Mouse (Mus musculus): ENCODE data around the gene Adcyap1r1.

Adcyap1r1 gene

GRCm38 (mm10) chr6:55451771-55452371 is at the start of gene Adcyap1r1:
Adcyap1r1 (plus strand) TSS chr6:55451978.
- DNase-seq: peak; percentile 90

DNA sequence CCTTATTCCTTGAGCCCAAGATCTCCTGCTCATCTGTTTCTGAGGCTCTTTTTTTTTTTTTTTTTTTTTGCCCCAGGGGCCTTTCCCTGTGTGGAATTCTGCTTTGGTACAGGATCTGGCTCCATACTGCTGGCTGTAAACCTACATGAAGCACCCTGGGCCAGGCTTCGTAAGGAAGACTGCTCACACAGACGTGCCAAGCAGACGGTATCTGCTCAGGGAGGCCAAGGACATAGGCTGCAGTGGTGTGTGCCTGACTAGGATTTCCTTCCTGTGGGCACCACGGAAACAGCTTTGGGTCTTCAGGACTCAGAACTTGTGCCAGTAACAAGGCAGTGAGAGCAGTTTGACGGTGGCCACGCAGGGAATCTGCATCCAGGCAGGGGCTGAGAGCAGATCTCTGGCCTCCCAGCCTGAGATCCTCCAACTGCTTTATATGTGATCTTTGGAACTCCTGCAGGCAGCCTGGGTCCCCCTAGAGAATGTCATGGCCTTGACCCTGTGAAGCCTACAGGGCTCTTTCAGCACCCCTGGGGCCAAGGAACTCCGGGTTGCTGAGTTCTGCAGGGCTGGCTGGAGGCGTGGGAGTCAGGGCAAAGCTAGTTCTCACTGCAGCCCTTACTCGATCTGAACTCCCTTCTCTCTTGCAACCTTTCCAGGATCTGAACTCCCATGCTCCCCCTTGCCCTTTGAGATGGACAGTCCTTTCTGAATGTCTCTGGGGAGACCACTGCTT is 49.6 kb upstream of the Adcyap1r1 start:
- DNase-seq: no peak

GRCm38 (mm10) chr6:55403411-55404309 is 48.1 kb upstream of the Adcyap1r1 start:
- DNase-seq: no peak

DNA sequence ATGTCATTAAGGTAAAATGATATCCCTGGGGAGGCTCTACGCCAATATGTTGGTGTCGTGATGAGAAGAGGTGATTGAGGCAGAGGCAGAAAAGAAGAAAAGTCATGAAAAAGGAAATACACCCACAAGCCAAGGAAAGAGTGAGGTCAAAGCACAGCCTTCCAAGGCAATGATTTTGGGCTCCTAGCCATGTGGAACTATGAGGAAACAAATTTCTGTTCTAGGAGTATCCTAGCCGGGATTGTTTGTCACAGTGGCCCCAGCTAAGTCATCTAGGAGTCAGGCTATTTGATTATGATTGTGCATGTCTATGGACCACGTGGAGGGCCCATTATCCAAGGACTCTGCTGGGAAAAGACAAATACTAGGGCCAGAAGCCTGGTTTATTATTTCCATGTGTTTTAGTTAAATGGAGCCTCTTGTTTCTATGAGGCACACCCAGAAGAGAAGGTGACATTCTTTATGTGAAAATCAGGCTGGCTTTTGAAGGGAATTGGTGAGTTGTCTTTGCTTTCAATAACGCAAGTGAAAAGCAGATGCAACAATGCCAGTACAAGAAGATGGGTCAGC is 47.3 kb upstream of the Adcyap1r1 start:
- DNase-seq: no peak

DNA sequence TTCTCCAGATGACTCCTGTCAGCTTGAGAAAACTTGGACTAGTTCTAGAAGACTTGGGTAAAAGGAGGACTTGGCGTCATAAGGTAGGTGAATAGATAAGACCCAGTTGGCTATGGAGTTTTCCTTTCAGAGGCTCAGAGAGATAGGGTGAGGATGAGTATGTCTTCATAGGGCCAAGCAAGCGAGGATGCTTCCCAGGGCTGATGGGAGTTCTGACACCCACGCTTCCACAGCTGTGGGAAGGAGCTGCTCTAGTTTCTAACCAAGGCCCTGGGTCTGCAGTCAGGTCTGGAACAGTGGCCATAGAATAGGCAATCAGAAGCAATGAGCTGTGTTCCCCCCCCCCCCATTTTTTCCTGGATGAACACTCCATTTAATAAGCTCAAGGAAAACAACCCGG is 44.4 kb upstream of the Adcyap1r1 start:
- DNase-seq: no peak

DNA sequence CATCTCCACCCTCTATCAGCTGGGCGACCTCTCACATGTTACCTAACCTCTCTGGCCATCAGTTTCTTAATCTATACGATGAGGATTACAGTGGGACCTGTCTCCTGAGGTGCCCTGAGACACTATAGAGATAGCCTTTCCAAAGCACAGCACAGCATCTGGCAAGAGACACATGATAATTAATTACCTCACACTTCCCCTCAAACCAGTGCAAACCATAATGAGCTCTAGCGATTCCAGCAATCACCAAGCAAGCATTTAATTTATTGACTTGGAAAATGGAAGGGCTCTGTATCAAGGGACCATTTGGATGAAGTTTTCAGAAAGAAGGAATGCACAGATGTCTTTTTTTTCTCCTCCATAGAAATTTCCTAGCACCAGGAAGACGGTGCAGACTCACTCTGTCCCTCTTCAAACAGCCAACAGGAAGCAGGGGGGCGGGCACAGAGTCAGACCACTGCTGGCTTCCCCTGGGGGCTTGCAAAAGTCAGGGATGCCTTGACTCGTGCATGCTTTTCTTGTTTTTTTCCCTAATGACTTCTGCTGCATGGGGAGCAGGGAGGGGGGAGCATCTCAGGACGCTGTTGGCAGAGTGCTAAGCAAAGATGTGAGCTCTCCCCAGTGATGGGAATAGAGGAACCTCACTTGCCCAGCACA is 41.5 kb upstream of the Adcyap1r1 start:
- DNase-seq: no peak

GRCm38 (mm10) chr6:55410977-55411376 is 40.8 kb upstream of the Adcyap1r1 start:
- DNase-seq: no peak

DNA sequence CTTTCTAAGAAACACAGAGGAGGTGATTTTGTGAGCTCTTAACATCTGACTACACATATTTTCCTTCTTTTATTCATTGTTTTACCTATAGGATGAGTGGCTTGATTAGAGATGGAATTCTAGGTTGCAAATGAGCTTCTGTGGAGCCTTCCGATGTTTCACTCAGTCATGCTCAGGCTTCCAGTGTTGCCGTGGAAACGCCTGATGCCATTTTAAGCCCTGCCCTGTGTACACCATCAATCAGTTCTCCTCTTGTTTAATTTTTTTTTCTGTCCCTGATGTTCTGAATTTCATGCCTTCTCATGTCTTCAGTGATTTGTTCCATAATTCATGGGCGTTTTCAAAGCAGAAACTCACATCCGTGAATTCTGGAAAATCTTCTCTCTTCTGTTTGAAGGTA is 35.6 kb upstream of the Adcyap1r1 start:
- peak; percentile 50 for DNase-seq

DNA sequence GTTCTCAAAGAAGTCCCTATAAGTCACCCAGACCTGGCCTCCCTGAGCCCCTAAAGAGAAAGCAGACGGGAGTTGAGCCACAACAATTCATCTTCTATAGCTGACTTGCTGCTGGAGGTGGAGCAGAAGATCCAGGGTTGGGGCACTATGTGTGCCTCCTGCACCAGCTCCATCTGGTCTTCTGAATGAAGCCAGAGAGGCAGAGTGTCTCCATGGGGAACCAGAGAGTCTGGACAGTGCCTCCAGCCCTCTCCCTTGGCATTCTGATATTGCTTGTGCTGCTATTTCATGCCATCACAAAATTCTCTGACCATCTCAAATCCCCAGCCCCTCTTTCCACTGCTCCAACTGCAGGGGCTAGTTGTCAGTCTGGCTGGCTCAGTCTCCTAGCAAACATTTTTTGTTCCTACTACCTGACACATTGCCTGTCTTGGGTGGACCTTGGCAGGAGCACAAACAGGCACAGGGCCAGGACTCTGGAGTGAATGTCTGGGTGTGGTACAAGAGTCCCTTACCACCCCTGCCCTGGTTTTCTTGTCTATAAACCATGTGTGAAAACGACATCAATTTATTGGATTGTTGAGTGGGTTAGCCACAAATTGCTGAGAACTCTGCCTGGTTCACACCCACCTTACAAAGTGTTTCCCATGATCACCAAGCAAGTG is 32.9 kb upstream of the Adcyap1r1 start:
- no peak for DNase-seq

- peak; percentile 26 for DNase-seq
Observed at GRCm38 (mm10) chr6:55420411-55420810, 31.4 kb upstream of the Adcyap1r1 start.

GRCm38 (mm10) chr6:55420869-55421361 is 30.9 kb upstream of the Adcyap1r1 start:
- DNase-seq: peak; percentile 60

- DNase-seq: no peak
Observed at GRCm38 (mm10) chr6:55432121-55432520, 19.7 kb upstream of the Adcyap1r1 start.

- DNase-seq: peak; percentile 60
Observed at GRCm38 (mm10) chr6:55434360-55434759, 17.4 kb upstream of the Adcyap1r1 start.

DNA sequence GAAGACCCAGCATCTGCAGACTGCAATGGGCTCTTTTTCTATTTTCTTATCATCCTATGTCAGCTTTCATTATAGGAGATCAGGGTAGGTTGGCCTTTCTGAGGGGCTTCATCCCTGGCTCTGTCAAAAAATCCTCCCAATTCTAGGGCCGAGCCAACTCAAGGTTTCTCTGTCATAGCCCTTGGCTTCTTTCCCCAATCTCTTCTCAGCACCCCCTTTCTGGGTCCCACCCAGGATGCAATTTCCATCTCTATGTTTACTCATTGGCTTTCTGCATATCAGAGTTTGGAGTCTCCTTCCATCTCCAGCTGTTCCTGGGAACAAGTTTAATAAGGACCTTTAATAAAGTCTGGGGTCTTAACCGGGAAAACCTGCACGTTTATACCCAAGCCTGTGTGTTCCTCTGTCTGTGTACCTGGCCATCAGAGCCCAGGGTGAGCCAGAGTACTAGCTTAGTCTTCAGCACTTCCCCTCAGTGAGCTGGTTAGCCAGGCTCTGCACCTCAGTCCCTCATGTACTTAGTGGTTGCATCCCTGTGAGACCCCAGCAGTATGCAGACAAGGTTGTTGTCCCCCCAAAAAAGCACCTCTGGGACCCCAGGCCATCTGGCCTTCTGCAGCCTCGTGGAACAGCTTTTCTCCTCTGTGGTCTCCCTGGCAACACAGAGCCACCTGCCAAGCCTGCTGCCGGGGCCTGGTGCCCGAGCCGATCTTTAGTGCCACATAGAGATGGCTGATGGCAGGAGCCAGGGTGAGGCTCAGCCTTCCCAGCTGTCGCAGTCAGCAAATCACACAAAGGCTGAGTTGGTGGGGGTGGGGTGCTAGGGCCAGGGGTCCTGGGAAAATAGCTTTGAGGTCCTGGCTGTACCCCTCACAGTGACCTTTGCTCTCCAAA is 16.3 kb upstream of the Adcyap1r1 start:
- peak; percentile 41 for DNase-seq

DNA sequence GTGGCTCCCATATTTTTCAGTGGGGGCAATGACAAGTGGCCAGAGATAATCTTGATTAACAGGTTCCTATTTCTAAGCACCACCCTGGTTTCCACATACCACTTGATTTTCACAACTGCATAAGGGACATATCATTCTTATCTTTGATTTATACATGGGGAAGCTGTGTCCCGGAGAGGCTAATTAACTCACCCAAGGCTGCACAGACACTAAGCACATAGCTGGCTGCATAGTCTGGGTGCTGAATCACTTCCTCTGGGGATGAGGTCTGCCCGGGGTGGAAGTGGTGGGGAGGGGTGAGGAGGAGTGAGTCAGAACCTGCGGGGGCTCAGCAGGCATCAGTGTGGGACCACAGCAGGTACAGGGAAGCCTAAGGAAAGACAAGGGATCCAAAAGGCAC is 13.9 kb upstream of the Adcyap1r1 start:
- DNase-seq: no peak

- no peak for DNase-seq
Observed at GRCm38 (mm10) chr6:55438837-55439236, 12.9 kb upstream of the Adcyap1r1 start.

- peak; percentile 74 for DNase-seq
Observed at GRCm38 (mm10) chr6:55443927-55444688, 7.7 kb upstream of the Adcyap1r1 start.

- DNase-seq: no peak
Observed at GRCm38 (mm10) chr6:55444721-55445120, 7.1 kb upstream of the Adcyap1r1 start.

DNA sequence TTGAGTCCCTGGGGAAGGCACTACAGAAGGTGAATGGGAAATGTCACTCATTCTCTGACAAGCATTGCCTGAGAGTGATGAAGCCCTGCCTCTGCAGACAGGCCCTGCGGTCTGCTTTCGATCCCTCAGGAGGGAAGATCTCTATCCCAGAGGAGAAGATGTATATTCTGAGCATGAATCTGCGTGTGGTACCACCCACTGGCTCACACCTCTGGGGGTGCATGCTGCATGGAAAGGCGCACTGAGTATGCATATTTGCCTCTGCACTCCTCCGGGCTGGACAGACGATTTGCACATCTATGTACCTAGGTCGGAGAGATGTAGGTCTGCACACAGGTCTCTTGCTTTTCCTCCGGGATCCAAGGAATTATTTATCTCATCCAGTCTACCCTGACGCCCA is 3.6 kb upstream of the Adcyap1r1 start:
- DNase-seq: no peak
